Mouse (Mus musculus): Measurements from ENCODE around the gene Pak1. TPM values are rescaled to one million over a fixed set of nuclear protein-coding genes. Genes with fewer than 3 reads are reported as not detected.

Pak1 gene
- polyA plus RNA-seq, 1 experiment from 2014 or later: 28.8 TPM

DNA sequence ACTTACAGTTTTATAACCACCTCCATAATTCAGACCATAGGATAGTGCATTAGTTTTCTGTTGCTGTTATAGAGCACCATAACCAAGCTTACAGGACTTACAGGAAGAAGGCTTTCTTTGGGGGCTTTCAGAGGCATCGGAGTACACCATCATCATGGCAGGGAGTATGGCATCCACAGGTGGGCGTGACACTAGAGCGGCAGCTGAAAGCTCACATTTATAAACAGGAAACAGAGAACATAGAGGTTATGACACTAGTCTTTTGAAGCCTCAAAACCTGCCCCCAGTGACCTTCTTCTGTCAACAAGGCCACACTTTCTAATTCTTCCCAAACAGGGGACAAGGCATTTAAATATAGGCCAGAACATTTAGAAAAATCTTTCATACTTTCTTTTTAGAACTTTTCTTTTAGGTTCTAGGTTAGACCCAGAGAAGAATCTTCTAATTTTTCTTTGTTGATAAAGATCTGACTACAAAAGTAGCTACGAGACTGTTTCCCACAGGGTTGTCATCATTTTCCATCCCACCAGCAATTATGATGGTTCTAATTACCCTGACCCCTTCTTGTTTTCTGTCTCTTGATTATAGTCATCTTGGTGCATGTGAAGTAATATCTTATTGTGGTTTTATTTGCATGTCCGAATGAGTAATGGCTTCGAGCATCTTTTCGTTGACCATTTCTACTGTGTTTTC, 89.7 kb downstream of the Pak1 start:
- H3K4me2 ChIP-seq (replicated peaks; ENCODE audit: low read depth): no peak overlapping the region
- no peak overlapping the region for H3K9ac ChIP-seq (ENCODE audit: low read depth, low read length)
- H3K4me3 ChIP-seq (ENCODE audit: low read depth, low read length): no peak overlapping the region
- ATAC-seq: no peak
- H3K36me3 ChIP-seq (ENCODE audit: control insufficient read depth, insufficient read depth): no peaks in the 10 kb centered on the region
- no peaks in the 10 kb centered on the region for H3K4me1 ChIP-seq (replicated peaks; ENCODE audit: control insufficient read depth, insufficient read depth, low read length)
- no peaks in the 10 kb centered on the region for H3K27me3 ChIP-seq (replicated peaks; ENCODE audit: control insufficient read depth, insufficient read depth, low read length)
- H3K27ac ChIP-seq (ENCODE audit: low read depth, low read length): no peak overlapping the region
- TF ChIP-seq CTCF (IDR thresholded peaks at IDR 0.05; ENCODE audit: low read depth): no peak
- WGBS: 89% methylated on average over 7 of the region's 7 CpGs
- H3K9me3 ChIP-seq (ENCODE audit: control insufficient read depth): no peaks in the 10 kb centered on the region

- no peak for ATAC-seq
These were observed 123.3 kb downstream of the Pak1 start for GRCm38 (mm10) chr7:97911646-97912045.

DNA sequence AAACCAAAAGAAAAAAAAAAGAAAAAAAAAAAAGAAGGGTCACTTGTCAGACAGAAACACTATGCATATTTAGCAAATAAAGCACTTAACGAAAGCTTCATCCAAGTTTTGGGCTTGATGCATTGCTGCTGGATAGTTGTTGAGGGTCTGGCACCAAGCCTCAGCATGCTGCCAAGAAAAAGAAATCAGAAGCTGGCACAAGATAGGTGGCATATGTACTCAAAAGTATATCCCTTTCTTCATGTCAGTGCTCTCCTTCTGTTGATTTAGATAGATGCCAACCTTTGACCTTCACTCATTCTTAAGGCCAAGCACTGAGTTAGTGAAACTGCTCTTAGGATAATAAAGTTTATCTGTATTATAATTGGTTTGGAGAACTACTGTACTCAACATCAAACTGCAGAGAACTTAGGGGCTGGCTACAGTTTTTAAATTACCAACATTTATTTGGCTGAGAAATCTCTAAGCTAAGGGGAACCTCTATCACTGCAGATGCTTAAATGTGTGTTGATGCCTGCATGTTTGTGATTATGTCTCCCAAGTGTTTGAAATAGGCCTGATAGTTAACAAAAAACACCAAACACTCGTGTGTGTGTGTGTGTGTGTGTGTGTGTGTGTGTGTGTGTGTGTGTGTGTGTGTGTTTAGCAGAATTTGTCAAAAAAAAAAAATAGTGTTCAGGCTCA, 126.6 kb downstream of the Pak1 start:
- ATAC-seq: no peak
- TF ChIP-seq CTCF (IDR thresholded peaks at IDR 0.05; ENCODE audit: low read depth): no peak
- Histone ChIP-seq H3K9me3 (ENCODE audit: control insufficient read depth) (no peaks in the 10 kb centered on the region), H3K36me3 (ENCODE audit: control insufficient read depth, insufficient read depth) (0 out of 2 replicates have a peak, but pooled peaks cover 9% of the 10 kb centered on the region), H3K9ac (ENCODE audit: low read depth, low read length) (no peak overlapping the region), H3K27me3 (replicated peaks; ENCODE audit: control insufficient read depth, insufficient read depth, low read length) (no peaks in the 10 kb centered on the region), H3K4me2 (replicated peaks; ENCODE audit: low read depth) (no peak overlapping the region), H3K27ac (ENCODE audit: low read depth, low read length) (no peak overlapping the region), H3K4me3 (ENCODE audit: low read depth, low read length) (no peak overlapping the region), H3K4me1 (replicated peaks; ENCODE audit: control insufficient read depth, insufficient read depth, low read length) (no peaks in the 10 kb centered on the region)
- 72% methylated on average over 2 of the region's 2 CpGs for WGBS

More at GRCm38 (mm10) chr7:97911646-97912045, 123.3 kb downstream of the Pak1 start:
- H3K27me3 ChIP-seq (replicated peaks; ENCODE audit: control insufficient read depth, insufficient read depth, low read length): no peaks in the 10 kb centered on the region
- H3K4me3 ChIP-seq (ENCODE audit: low read depth, low read length): no peak overlapping the region
- no peaks in the 10 kb centered on the region for H3K4me1 ChIP-seq (replicated peaks; ENCODE audit: control insufficient read depth, insufficient read depth, low read length)
- no peaks in the 10 kb centered on the region for H3K9me3 ChIP-seq (ENCODE audit: control insufficient read depth)
- H3K36me3 ChIP-seq (ENCODE audit: control insufficient read depth, insufficient read depth): peaks cover 24% of the 10 kb centered on the region; the same call in 1 of the 2 replicates
- 74% methylated on average over 3 of the region's 3 CpGs for WGBS
- no peak for TF ChIP-seq CTCF (IDR thresholded peaks at IDR 0.05; ENCODE audit: low read depth)
- H3K9ac ChIP-seq (ENCODE audit: low read depth, low read length): no peak overlapping the region
- no peak overlapping the region for H3K4me2 ChIP-seq (replicated peaks; ENCODE audit: low read depth)
- H3K27ac ChIP-seq (ENCODE audit: low read depth, low read length): no peak overlapping the region

GRCm38 (mm10) chr7:97919742-97920141, 131.4 kb downstream of the Pak1 start, which contains the start of gene Gdpd4:
Gdpd4 (plus strand) TSS chr7:97919955.
- TF ChIP-seq CTCF (IDR thresholded peaks at IDR 0.05; ENCODE audit: low read depth): no peak
- 73% methylated on average over 12 of the region's 12 CpGs for WGBS
- no peaks in the 10 kb centered on the region for H3K36me3 ChIP-seq (ENCODE audit: control insufficient read depth, insufficient read depth)

DNA sequence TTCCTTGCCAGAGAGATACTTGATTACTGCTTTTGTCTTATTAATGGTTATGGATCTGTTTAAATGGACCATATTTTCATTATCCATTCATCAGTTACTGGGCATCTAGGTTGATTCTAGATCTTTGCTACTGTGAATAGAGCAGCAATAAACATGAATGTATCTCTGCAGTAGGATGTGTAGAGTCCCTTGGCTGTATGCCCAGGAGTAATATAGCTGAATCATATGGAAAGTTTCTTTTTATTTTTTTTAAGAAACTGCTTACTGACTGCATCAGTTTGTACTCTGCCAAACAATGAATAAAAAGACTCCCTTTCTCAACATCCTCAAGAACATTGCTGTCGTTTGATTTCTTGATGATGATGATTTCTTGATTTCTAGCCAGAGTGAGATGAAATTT, 137.5 kb downstream of the Pak1 start:
- no peak for ATAC-seq
- Histone ChIP-seq H3K4me2 (replicated peaks; ENCODE audit: low read depth) (no peak overlapping the region), H3K27me3 (replicated peaks; ENCODE audit: control insufficient read depth, insufficient read depth, low read length) (no peaks in the 10 kb centered on the region), H3K4me1 (replicated peaks; ENCODE audit: control insufficient read depth, insufficient read depth, low read length) (no peaks in the 10 kb centered on the region), H3K9me3 (ENCODE audit: control insufficient read depth) (no peaks in the 10 kb centered on the region), H3K36me3 (ENCODE audit: control insufficient read depth, insufficient read depth) (no peaks in the 10 kb centered on the region), H3K27ac (ENCODE audit: low read depth, low read length) (no peak overlapping the region), H3K9ac (ENCODE audit: low read depth, low read length) (no peak overlapping the region), H3K4me3 (ENCODE audit: low read depth, low read length) (no peak overlapping the region)
- no peak for TF ChIP-seq CTCF (IDR thresholded peaks at IDR 0.05; ENCODE audit: low read depth)
- WGBS: 44% methylated on average over 1 of the region's 1 CpGs

More at GRCm38 (mm10) chr7:97919742-97920141, 131.4 kb downstream of the Pak1 start, which contains the start of gene Gdpd4:
- ATAC-seq: no peak
- Histone ChIP-seq H3K27me3 (replicated peaks; ENCODE audit: control insufficient read depth, insufficient read depth, low read length) (no peaks in the 10 kb centered on the region), H3K9ac (ENCODE audit: low read depth, low read length) (no peak within 1 kb of the TSS), H3K27ac (ENCODE audit: low read depth, low read length) (no peak within 1 kb of the TSS), H3K4me2 (replicated peaks; ENCODE audit: low read depth) (no peak within 1 kb of the TSS), H3K4me3 (ENCODE audit: low read depth, low read length) (no peak within 1 kb of the TSS), H3K9me3 (ENCODE audit: control insufficient read depth) (no peaks in the 10 kb centered on the region), H3K4me1 (replicated peaks; ENCODE audit: control insufficient read depth, insufficient read depth, low read length) (no peaks in the 10 kb centered on the region)

GRCm38 (mm10) chr7:97926978-97927377, 138.6 kb downstream of the Pak1 start:
- no peak for TF ChIP-seq CTCF (IDR thresholded peaks at IDR 0.05; ENCODE audit: low read depth)
- ATAC-seq: no peak
- H3K4me1 ChIP-seq (replicated peaks; ENCODE audit: control insufficient read depth, insufficient read depth, low read length): no peaks in the 10 kb centered on the region

More at GRCm38 (mm10) chr7:97926978-97927377, 138.6 kb downstream of the Pak1 start:
- H3K4me2 ChIP-seq (replicated peaks; ENCODE audit: low read depth): no peak overlapping the region
- H3K27me3 ChIP-seq (replicated peaks; ENCODE audit: control insufficient read depth, insufficient read depth, low read length): no peaks in the 10 kb centered on the region
- no peaks in the 10 kb centered on the region for H3K9me3 ChIP-seq (ENCODE audit: control insufficient read depth)
- 91% methylated on average over 5 of the region's 5 CpGs for WGBS
- no peaks in the 10 kb centered on the region for H3K36me3 ChIP-seq (ENCODE audit: control insufficient read depth, insufficient read depth)
- H3K9ac ChIP-seq (ENCODE audit: low read depth, low read length): no peak overlapping the region
- no peak overlapping the region for H3K4me3 ChIP-seq (ENCODE audit: low read depth, low read length)
- no peak overlapping the region for H3K27ac ChIP-seq (ENCODE audit: low read depth, low read length)
